Mouse (Mus musculus) liver, embryonic 11.5 days (tissue): ENCODE data around the gene Ets1. TPM values are rescaled to one million over a fixed set of nuclear protein-coding genes. Genes with fewer than 3 reads are reported as not detected.

Experiments used
- polyA plus RNA-seq: library from polyadenylated mRNA; unstranded; fragments of >200 nt; fragmentation: Nextera tagmentation; extraction: Ambion mirVana; gene quantifications from 2 replicates; pipeline ENCODE4 v1.2.1, GENCODE M21; 2014

The Ets1 gene
- polyA plus RNA-seq, 1 experiment from 2014 or later: 31.4 TPM

Other genes with a start within 250 kb of the Ets1 start
- gene Fli1, start 93.4 kb upstream of the Ets1 start, polyA plus RNA-seq: 23.1 and 24.3 TPM in 2 replicates